Mouse (Mus musculus): ENCODE measurements around the gene Creb3l4.

Creb3l4 gene

DNA sequence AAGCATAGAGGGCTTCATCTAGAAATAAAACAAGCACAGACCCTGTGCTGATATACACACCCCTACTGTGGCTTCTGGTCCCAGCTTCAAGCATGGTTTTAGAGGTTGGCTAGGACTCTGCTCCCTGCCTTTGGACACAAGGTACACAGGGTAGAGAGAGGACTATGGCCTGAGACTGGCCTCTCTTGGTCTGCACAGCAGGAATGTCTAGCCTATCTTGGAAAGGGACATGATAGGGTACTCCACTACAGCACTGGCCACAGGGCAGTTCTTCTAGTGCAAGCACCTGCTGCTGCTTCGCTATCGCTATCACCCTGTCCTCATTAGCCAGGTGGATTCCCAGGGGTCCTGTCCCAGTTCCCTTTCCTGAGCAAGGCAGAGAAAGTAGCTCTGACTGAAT is 2.1 kb downstream of the Creb3l4 start:
- intact Hi-C loops (cut with DNase I) = no loop called here

DNA sequence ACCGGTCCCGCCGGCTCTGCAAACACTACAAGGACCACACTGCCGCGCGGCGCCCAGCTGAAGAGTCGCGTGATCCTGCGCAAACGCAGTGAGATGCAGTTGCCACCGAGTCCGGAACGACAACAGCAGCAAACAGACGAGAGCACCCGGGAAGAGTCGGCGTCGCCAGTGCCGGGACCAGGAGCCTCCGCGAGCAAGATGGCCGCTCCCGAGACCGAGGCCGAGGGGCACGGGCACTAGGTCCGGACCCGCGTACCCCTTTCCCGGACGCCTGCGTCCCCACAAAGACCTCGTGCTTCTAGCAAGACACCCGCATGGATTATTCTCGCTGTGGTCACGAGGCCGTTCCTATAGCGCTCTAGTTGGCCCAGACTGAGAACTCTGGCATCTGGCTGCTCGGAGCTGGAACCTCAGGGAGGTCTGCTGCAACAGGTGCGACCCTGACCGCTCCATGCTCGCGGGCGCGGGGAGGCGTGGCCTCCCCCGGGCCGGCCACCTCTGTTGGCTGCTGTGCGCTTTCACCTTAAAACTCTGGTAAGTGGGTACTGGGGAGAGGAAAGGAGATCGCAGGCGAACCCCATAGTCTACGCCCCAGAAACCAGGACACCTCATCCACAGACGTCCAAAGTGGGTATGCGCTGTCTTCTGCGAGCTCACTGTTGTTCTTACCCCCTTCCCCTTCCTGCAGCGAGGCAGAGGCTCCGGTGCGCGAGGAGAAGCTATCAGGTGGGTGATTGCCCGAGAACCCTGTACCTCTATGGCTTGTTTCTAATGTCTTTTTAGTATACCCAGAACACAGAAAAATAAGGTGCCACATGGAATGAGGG is 11.6 kb downstream of the Creb3l4 start, which contains the start of gene Jtb:
Jtb (plus strand) TSS at position 91 of the 827 bp plus-strand sequence.
- intact Hi-C loops (cut with DNase I) = no loop called here

DNA sequence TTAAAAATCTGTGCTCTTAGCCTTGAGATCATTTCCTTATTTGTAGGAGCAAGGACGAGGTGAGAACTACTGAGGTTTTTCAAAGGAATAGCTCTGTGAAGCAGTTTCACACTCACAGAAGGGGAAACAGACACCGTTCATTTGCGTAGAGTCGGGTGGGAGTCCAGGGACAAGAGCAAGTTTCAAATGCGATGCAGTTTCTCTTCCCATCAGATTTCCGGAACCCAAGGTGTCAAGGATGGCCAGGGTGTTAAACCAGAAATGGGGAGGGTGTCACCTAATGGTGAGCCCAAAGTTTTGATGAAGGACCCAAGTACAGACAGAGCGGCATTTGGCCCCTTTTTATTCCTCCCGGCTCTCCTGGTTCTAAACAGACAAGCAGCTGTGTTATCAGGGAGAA is 12.2 kb downstream of the Creb3l4 start:
- intact Hi-C loops (cut with DNase I) = no loop called here

DNA sequence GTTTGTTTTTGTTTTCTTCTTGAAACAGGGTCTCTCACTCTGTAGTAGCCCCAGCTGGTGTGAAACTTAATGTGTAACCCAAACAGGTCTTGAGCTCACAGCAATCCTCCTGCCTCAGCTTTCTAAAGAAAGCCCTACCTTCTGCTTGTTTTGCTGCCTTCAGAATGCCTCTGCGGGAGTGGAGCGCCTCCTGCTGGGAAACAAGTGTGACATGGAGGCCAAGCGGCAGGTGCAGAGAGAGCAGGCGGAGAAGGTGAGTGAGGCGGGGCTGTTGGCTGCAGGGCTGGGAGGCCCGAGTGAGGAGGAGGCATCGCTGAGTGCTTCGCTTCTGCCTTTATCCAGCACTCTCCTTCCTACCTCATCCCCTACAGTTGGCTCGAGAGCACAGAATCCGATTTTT is 19.0 kb downstream of the Creb3l4 start:
- intact Hi-C loops (cut with DNase I) = loop anchor here (5.0 kb wide), 1 partner anchor 148 kb away; no protein-coding TSS in a partner anchor

DNA sequence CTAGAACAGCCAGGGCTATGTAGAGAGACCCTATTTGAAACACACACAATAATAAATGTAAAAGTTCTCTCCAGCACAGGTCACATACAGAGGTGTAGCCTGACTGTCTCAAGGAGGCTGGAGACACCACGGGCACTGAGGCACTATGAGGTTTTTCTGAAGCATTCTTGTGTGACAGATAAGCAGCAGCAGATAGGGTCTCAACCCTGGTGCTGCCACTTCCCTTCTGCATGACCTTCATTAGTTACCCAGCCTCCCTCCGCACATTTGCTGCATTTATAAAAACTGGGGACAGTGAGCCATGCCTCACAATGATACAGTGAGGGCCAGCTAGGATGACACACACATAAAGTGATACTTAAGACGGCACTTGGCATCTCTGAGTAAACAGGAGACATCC is 20.4 kb downstream of the Creb3l4 start:
- intact Hi-C loops (cut with DNase I) = loop anchor here (5.0 kb wide), 1 partner anchor 149 kb away; no protein-coding TSS in a partner anchor

DNA sequence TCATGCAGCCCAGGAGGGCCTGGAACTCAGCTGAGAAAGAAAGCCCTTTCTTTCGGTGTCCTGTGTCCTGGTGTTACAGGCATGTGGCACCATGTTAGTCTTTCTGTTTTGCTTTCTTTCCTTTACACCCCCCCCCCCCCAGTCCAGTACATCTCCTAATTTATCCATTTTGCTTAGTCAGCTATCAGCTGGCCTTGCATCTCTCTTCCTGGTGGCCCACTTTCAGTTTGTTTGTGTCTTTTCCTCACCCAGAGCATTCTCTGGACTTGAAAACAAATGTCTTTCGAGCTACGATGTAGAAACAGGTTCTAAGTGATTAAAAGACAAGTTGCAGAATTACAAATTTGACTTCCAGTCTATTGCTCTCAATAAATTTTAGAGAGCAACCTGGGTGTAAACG is 20.9 kb downstream of the Creb3l4 start:
- intact Hi-C loops (cut with DNase I) = loop anchor here (5.0 kb wide), 1 partner anchor 150 kb away; no protein-coding TSS in a partner anchor

DNA sequence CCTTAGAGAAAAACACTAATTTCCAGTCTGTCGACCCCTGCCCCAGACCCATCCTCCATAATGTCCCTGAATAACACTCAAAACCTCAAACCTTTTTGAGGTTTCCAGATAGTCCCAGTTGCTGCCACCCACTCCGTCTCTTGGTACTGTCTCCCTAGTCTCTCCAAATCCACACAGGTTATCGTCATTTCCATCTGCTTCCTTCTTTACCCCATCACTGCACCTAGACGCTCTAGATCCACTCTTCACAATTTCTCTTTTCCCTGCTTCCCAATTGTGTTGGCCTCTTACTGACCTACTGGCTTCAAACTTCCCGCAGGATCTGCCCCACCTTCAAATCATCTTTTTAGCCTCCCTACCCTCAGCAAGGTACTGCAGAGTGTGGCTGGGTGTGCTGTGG is 22.2 kb downstream of the Creb3l4 start:
- intact Hi-C loops (cut with DNase I) = loop anchor here (5.0 kb wide), 1 partner anchor 151 kb away; no protein-coding TSS in a partner anchor

DNA sequence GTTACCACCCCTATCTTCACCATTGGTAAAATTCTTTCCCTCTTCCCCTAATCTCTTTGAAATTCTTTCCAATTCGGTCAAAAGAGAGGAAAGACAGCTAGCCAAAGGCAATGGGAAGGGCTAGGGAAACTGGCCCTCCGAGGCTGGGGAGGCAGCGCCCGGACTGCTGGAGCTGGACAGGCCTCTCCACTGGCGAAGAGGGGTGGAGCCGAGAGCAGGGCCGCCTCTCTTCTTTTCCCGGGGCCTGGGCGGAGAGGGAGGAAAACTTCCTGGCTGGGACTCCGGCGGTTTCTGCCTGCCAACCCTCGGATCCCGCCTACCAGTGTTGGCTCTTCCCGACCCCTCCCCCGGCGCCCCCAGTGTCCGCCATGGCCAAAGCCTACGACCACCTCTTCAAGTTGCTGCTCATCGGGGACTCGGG is 22.8 kb downstream of the Creb3l4 start:
- intact Hi-C loops (cut with DNase I) = loop anchor here (5.0 kb wide), 1 partner anchor 152 kb away; no protein-coding TSS in a partner anchor

DNA sequence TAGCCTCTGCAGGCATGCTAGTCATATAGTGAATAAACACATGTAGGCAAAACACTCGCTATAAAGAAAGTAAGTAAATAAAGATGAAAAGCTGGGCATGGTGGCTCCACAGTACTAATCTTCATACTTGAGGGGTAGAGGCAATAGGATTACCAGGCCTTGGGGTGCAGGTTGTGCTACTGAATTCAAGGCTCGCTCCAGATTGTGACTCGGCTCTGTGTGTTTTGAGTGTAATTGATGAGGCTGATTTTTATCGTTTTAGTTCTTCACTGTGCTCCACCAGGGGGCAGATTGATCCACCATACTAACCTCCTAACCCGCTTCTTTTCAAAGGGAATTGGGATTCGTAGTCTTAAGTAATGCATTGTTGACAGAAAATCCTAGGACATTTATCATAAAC is 23.2 kb downstream of the Creb3l4 start:
- intact Hi-C loops (cut with DNase I) = loop anchor here (5.0 kb wide), 1 partner anchor 152 kb away; no protein-coding TSS in a partner anchor

DNA sequence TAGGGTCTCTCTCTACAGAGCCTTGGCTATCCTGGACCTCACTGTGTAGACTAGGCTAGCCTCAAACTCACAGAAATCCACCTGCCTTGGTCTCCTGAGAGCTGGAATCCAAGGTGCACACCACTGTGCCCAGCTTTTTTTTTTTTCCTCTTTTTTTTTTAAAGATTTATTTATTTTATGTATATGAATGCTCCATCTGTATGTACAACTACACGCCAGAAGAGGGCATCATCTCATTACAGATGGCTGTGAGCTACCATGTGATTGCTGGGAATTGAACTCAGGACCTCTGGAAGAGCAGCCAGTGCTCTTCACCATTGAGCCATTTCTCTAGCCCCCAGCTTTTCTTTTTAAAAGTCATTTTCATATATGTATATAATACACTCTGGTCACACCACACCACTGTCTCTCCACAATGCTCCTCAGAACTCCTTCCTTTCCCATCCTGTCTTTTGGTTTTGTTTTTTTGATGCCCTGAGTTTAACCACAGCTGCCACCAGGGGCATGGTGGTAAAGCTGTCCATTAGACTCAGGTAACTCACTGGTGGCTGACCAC is 27.4 kb downstream of the Creb3l4 start:
- intact Hi-C loops (cut with DNase I) = no loop called here

DNA sequence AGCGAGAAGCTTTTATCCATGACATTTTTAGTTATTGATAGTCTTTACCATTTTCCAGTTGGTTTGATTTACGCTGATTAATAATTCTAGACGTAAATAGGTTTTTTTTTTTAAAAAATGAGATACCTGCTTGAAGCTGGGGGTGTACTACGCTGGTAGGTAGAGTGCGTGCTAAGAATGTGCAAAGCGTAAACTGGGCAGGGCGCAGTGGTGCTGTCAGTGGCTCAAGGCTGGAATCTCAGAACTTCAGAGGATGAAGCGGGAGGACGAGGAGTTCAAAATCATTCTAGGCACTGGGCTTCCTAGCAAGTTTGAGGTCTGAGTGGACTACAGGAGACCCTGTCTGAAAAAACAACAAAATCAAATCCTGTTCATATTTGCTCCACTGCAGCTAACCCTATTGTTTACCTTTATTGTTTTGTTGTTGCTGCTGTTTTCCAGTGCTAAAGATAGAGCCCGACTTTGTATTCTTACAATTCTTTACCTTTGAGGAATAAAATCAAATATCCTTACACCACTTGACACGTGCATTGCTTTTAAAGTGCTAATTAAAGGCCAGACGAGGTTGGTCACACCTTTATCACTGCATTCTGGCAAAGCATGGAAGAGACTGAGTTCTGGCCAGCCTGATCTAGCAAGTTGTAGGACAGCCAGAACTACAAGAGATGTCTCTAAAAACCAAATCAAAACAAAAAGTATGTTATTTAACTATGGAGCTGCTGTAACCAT is 29.2 kb downstream of the Creb3l4 start:
- intact Hi-C loops (cut with DNase I) = no loop called here

DNA sequence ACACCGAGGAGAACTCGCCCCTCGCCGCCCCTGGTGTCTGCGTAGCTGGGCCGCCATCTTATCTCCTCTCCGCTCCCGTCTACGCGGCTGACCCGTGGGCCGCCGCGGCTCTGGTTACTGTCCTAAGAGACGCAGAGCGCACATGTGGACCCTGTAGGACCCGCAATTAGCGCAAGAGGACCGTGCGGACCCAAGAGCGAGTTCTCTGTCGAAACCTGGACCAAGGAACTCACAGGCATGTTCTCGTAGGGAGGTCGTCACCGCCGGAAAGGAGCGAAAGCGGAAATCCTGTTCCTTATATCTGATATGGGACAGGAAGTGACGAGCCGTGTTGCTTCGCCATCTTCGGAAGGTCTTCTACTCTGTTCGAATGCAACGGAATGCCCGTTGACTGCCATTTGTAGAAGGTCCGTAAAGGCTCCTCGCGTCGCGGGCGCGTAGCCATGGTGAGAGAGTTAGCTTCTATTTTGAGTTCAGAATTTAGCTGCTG is 29.9 kb downstream of the Creb3l4 start, which contains the start of the genes Rps27 and Rab13:
Rps27 (minus strand) TSS at position 275 of the 490 bp plus-strand sequence.
Rab13 (plus strand) TSS at position 319 of the 490 bp plus-strand sequence.
- intact Hi-C loops (cut with DNase I) = no loop called here

DNA sequence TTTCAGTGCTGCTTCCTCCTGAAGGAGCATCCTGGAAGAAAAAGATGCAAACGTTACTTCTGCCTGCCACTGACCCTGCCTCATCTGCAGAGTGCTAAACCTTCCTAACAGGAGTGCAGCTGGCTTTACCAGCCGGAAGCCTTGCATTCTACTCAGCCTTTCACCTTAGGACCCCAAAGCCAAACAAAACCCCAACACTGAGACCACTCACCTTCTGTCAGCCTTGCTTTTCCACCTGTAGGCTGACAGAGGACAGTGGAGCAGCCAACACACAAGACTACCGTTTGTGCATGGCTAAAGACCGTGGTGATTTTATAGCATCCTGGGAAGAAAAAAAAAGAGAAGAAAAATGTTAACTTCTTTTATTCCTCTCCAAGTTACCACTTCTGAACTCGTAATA is 30.6 kb downstream of the Creb3l4 start:
- intact Hi-C loops (cut with DNase I) = no loop called here

DNA sequence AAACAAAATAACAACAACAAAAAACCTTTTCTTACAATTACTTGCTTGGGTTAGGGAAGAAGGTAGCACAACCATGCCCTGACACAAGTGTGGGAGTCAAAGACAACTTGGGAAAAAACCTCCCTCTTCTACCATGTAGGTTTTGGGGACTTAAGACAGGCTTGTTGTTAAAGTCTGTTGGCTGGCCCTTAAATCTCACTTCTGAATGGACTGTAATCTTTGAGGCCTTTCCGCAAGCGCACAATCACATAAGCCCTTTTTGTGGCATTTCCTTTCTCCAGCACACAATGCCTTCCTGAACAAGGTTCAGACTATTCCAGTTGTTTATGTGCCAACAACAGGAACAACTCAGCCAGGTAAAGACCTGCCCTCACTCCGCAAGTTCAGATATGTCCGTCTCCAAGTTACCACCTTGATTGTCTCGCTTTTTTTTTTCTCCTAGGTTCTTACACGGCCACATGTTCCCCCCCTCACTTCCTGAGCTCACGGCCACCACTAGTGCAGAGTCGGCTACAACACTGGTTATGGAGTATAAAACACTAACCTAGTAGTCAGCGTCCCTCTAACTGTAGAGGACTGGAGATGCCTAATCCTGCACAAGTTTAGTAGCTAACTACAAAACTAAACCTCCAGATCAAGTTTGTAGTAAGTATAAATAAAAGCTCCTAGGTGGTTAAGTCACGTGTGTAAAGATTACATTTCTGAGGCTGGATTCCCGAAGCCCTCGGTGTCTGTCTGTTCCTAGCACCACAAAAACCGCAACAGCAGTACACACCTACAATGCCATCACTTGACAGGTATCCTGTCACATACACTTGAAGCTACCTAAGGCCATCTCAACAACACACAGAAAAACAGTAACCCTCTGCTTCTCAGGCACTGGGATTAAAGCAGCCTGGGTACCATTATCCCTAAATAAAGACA is 31.6 kb downstream of the Creb3l4 start:
- intact Hi-C loops (cut with DNase I) = no loop called here

DNA sequence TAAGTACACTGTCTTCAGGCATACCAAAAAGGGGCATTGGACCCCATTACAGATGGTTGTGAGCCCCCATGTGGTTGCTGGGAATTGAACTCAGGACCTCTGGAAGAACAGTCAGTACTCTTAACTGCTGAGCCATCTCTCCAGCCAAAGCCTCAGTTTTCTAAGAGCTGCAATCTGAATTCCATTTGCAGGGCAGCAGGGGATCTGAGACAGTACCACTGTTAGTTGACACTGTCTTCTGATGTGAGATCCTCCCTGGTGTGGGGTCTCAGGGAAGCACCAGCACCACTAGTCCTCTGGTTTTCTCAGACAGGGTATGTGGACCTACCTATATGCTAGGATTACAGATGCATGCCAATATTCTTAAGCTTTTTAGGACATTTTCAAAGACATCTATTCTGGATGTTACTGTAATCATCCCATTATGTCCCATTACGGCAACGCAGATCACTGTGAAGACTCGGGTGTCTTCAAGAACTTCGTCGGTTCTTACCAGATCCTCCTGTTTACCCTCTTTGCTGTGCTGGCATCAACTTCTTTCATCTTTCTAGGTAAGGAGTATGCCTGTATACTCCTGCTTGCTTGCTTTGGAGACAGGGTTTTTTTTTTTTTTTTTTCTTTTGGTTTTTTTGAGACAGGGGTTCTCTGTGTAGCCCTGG is 33.3 kb downstream of the Creb3l4 start:
- intact Hi-C loops (cut with DNase I) = loop anchor here (10.0 kb wide), 1 partner anchor 75 kb away; no protein-coding TSS in a partner anchor

DNA sequence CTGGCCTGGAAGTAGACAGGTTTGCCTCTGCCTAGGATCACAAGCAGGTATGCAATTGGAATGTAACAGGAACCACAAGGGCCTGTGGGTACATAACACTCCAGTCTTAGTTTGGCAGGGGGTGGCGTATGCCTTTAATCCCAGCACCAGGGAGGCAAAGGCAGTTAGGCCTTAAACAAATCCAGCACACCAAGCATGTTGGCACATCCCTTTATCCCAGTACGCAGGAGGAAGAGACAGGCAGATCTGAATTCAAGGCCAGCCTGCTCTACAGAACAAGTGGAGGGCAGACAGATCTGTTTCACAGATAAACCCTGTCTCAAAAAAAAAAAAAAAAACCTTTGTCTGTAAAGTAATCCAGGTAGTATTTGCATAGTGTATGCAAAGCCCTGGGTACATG is 34.6 kb downstream of the Creb3l4 start:
- intact Hi-C loops (cut with DNase I) = loop anchor here (10.0 kb wide), 1 partner anchor 74 kb away; no protein-coding TSS in a partner anchor

DNA sequence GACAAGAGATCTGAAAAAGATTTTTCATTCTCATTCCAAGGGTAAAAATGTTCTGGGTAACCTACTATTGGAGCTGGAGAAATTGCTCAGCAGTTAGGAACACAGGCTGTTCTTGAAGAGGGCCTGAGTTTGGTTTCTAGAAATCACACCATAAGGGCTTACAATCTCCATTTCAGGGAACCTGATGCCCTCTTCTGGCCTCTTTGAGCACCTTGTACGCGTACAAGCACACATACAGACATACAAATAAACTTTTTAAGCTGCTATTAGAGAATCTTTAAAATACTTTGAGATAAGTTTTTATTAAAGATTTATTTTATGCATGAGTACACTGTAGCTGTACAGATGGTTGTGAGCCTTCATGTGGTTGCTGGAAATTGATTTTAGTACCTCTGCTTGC is 38.7 kb downstream of the Creb3l4 start:
- intact Hi-C loops (cut with DNase I) = loop anchor here (10.0 kb wide), 1 partner anchor 70 kb away; no protein-coding TSS in a partner anchor

DNA sequence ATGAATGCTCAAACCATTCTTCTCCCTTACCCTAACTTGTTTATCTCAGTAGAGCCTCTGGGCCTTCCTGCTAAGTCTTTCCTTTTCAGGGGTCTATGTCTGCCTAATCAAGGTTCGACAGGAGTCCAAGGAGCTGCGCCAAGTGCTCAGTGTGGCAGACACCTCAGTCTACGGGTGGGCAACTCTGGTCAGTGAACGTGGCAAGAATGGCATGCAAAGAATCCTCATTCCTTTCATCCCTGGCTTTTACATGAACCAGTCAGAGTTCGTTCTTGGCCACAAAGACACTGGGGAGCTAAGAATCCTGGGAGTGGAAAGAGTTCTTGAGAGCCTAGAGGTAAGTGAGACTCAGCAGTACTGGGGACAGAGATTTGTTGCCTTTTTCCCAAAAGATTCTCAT is 39.7 kb downstream of the Creb3l4 start:
- intact Hi-C loops (cut with DNase I) = loop anchor here (10.0 kb wide), 1 partner anchor 69 kb away; no protein-coding TSS in a partner anchor

DNA sequence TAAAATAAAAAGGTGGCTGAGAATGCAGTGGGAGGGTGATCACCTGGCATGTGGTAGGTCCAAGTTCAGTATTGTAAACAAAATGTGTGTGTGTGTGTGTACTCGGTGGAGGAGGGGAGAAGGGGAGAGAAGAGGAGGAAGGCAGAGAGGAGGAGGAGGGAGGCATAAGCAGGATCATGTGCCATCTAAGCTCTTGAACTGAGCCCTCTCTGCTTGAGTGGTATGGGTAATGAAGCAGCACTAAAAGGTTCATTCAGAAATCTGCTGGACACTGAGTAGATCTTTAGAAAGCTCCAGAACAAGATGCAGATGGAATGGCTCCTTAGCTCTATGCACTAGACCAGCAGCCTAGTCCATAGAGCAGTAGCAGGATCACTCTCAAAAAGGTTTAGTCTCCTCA is 40.4 kb downstream of the Creb3l4 start:
- intact Hi-C loops (cut with DNase I) = loop anchor here (10.0 kb wide), 1 partner anchor 68 kb away; no protein-coding TSS in a partner anchor
